27 mouse cellular contexts compared by ENCODE assay signal in genomic region chr13:53158405-53159005, GRCm38 (mm10).
DNase-seq lines count a peak whose midpoint lies in the region; ATAC-seq lines count a peak whose summit lies in the region.
"Had no signal": no experiment of that assay in that cellular context is flagged by ENCODE, and none has a peak within 500 bp of the region (broad histone marks: within the 10 kb centered on the region; RNA-seq: fewer than 3 reads in every experiment).

No protein-coding gene starts in this region.

- H3K4me3 ChIP-seq in heart, embryonic 11.5 days (ENCODE audit: low read depth, low read length), result no peak overlapping the region
- H3K4me3 ChIP-seq in heart, embryonic 16.5 days (ENCODE audit: low read length), result no peak overlapping the region
- H3K4me3 ChIP-seq: embryonic facial prominence, embryonic 12.5 days; stomach, embryonic 15.5 days had no signal

- peak; percentile 56; the same call in 1 of the 2 replicates for ATAC-seq in heart, embryonic 11.5 days (replicated peaks; ENCODE audit: insufficient number of reproducible peaks, low FRiP score, low TSS enrichment)
- 0 out of 2 replicates have a peak, but pooled peaks have one; percentile 18 for ATAC-seq in heart, embryonic 16.5 days (replicated peaks; ENCODE audit: extremely low read depth, insufficient read depth, low FRiP score)
- ATAC-seq: activated CD4-positive, CD25-positive, alpha-beta regulatory T cell, adult 4 months; forebrain, embryonic 16.5 days; hindbrain, embryonic 16.5 days had no signal

- no peaks in the 10 kb centered on the region for H3K27me3 ChIP-seq in heart, embryonic 11.5 days (ENCODE audit: control insufficient read depth, insufficient read depth, low read length)
- H3K27me3 ChIP-seq in heart, embryonic 16.5 days (ENCODE audit: control insufficient read depth, insufficient read depth, low read length), result no peaks in the 10 kb centered on the region
- H3K27me3 ChIP-seq: stomach, embryonic 15.5 days had no signal

- 0 out of 2 replicates have a peak overlapping the region, but pooled peaks have one; percentile 8 for H3K9ac ChIP-seq in heart, embryonic 11.5 days (ENCODE audit: low read depth, low read length)
- no peak overlapping the region for H3K9ac ChIP-seq in heart, embryonic 16.5 days (ENCODE audit: low read length)
- H3K9ac ChIP-seq: embryonic facial prominence, embryonic 12.5 days; liver, embryonic 14.5 days; stomach, embryonic 15.5 days had no signal

- WGBS in heart, embryonic 11.5 days (ENCODE audit: insufficient replicate concordance), result 45% methylated on average over 9 of the region's 9 CpGs
- 37% methylated on average over 9 of the region's 9 CpGs for WGBS in heart, embryonic 16.5 days

- H3K4me2 ChIP-seq in heart, embryonic 11.5 days, result no peak overlapping the region
- no peak overlapping the region for H3K4me2 ChIP-seq in heart, embryonic 16.5 days (ENCODE audit: low read depth, low read length)
- H3K4me2 ChIP-seq: embryonic facial prominence, embryonic 12.5 days; stomach, embryonic 15.5 days had no signal

- H3K27ac ChIP-seq in heart, embryonic 11.5 days (ENCODE audit: low read depth, low read length), result peak overlapping the region; percentile 77
- peak overlapping the region; percentile 37; the same call in 1 of the 2 replicates for H3K27ac ChIP-seq in heart, embryonic 16.5 days (ENCODE audit: low read length)
- H3K27ac ChIP-seq: embryonic facial prominence, embryonic 12.5 days; liver, embryonic 14.5 days; macrophage had no signal

- DNase-seq in adrenal gland, adult (ENCODE audit: inconsistent age in 2 of 2, low spot score in 1 of 2), result peak; percentile 55 to 81
- DNase-seq in adrenal gland, adult 8-10 months, result no peak
- no peak for DNase-seq in heart, postnatal 36 days
- no peak for DNase-seq in heart, adult 11 months
- DNase-seq in adrenal gland, postnatal 36 days, result peak; percentile 49 to 59
- DNase-seq in layer of hippocampus, postnatal 25 days (ENCODE audit: extremely low spot score in 1 of 2, low spot score in 1 of 2), result no peak
- DNase-seq: cerebellum, adult 11-12 months; cerebellum, adult 9-11 months; embryo, embryonic 11 days; kidney, adult 8-10 months; kidney, postnatal 10 days; liver; lung, adult 2 months; lung, postnatal 10 days; midbrain, embryonic 14.5 days; right cerebral cortex, postnatal 25 days; thymus, adult 18-20 months; thymus, postnatal 25 days had no signal

- intact Hi-C loops in heart, postnatal 36 days (cut with DNase I), result no loop called here

- H3K4me1 ChIP-seq in heart, embryonic 11.5 days (ENCODE audit: control insufficient read depth, insufficient read depth, low read length), result peaks cover 60% of the 10 kb centered on the region
- H3K4me1 ChIP-seq in heart, embryonic 16.5 days (ENCODE audit: control insufficient read depth, insufficient read depth, low read length), result peaks cover 58% of the 10 kb centered on the region

- no peaks in the 10 kb centered on the region for H3K9me3 ChIP-seq in heart, embryonic 11.5 days (replicated peaks; ENCODE audit: control insufficient read depth, low read length)
- H3K9me3 ChIP-seq in heart, embryonic 16.5 days (replicated peaks; ENCODE audit: control insufficient read depth, low read length), result no peaks in the 10 kb centered on the region
- H3K9me3 ChIP-seq: embryonic facial prominence, embryonic 12.5 days; stomach, embryonic 15.5 days had no signal

- H3K36me3 ChIP-seq in heart, embryonic 11.5 days (ENCODE audit: control insufficient read depth, insufficient read depth, low read length), result no peaks in the 10 kb centered on the region
- H3K36me3 ChIP-seq in heart, embryonic 16.5 days (ENCODE audit: control insufficient read depth, insufficient read depth), result no peaks in the 10 kb centered on the region
- H3K36me3 ChIP-seq: embryonic facial prominence, embryonic 12.5 days; stomach, embryonic 15.5 days had no signal

Comparison
In these comparisons a context has a peak if more than half of its experiments do, and no peak if none do; other contexts are left out.
1. DNase-seq: peak in adrenal gland, adult (2 of 2) and adrenal gland, postnatal 36 days (2 of 2); none in adrenal gland, adult 8-10 months (single experiment), heart, postnatal 36 days (0 of 2), heart, adult 11 months (single experiment) and layer of hippocampus, postnatal 25 days (0 of 2).